In genomic region chr14:57220343-57220742, GRCm38 (mm10) we compare ENCODE assay signal across 16 mouse cellular contexts.
"Had no signal": no experiment of that assay in that cellular context is flagged by ENCODE, and none has a peak within 500 bp of the region (broad histone marks: within the 10 kb centered on the region; RNA-seq: fewer than 3 reads in every experiment).

No protein-coding gene starts in this region.

- H3K27ac ChIP-seq: neural tube, embryonic 13.5 days; neural tube, embryonic 15.5 days; stomach, embryonic 15.5 days; stomach, postnatal 0 days had no signal

- H3K4me3 ChIP-seq: neural tube, embryonic 13.5 days; neural tube, embryonic 15.5 days; stomach, embryonic 15.5 days had no signal

- H3K27me3 ChIP-seq: neural tube, embryonic 13.5 days; neural tube, embryonic 15.5 days; stomach, embryonic 15.5 days had no signal

- H3K36me3 ChIP-seq: neural tube, embryonic 13.5 days; neural tube, embryonic 15.5 days; stomach, embryonic 15.5 days had no signal

- DNase-seq: retina, postnatal 1 day; right cerebral cortex, adult 18-20 months; right cerebral cortex, postnatal 14 days; right cerebral cortex, postnatal 25 days; right cerebral cortex, postnatal 4 days; spleen, adult 18-20 months; thymus, adult 18-20 months; thymus, adult 2 months; thymus, postnatal 14 days; thymus, postnatal 25 days; thymus, postnatal 36 days; thymus, postnatal 4 days had no signal

- H3K9ac ChIP-seq: neural tube, embryonic 13.5 days; neural tube, embryonic 15.5 days; stomach, embryonic 15.5 days had no signal

- H3K4me2 ChIP-seq: neural tube, embryonic 13.5 days; neural tube, embryonic 15.5 days; stomach, embryonic 15.5 days had no signal

- H3K4me1 ChIP-seq: neural tube, embryonic 13.5 days; neural tube, embryonic 15.5 days; stomach, embryonic 15.5 days had no signal

- H3K9me3 ChIP-seq: neural tube, embryonic 13.5 days; neural tube, embryonic 15.5 days; stomach, embryonic 15.5 days had no signal
